Mouse (Mus musculus) limb, embryonic 14.5 days (tissue): ENCODE measurements around the gene Cog1. TPM values are rescaled to one million over a fixed set of nuclear protein-coding genes. Genes with fewer than 3 reads are reported as not detected.

Experiments
- ATAC-seq: fragments of 200-750 bp; cut with Nextera tagmentation; 2 replicates; pipeline ENCODE4 v1.8.0; 2017; ENCODE audit warnings: low read depth, moderate number of reproducible peaks, moderate TSS enrichment; ENCODE audit not compliant: low FRiP score
- DNase-seq: peaks from one replicate; pipeline ENCODE4 v3.0.0-alpha.2; 2015; ENCODE audit warnings: low spot score
- H3K27ac ChIP-seq: fragments of 300-500 bp; sonication (generic); replicated peaks from 2 replicates; pipeline ENCODE4 v1.5.1; 2014; ENCODE audit warnings: low read depth, mild to moderate bottlenecking, low read length, moderate library complexity, mixed read lengths
- H3K27me3 ChIP-seq: fragments of 300-500 bp; sonication (generic); 2 replicates; pipeline ENCODE4 v1.6.1; 2014; ENCODE audit warnings: low read length, mixed read lengths; ENCODE audit not compliant: control insufficient read depth, insufficient read depth
- H3K36me3 ChIP-seq: fragments of 300-500 bp; sonication (generic); 2 replicates; pipeline ENCODE4 v1.6.1; 2014; ENCODE audit warnings: mild to moderate bottlenecking, low read length, moderate library complexity, mixed read lengths; ENCODE audit not compliant: control insufficient read depth, insufficient read depth
- H3K4me1 ChIP-seq: fragments of 300-500 bp; sonication (generic); 2 replicates; pipeline ENCODE4 v1.6.1; 2014; ENCODE audit warnings: antibody characterized with exemption, low read length, mixed read lengths; ENCODE audit not compliant: control insufficient read depth, insufficient read depth
- H3K4me2 ChIP-seq: fragments of 300-500 bp; sonication (generic); replicated peaks from 2 replicates; pipeline ENCODE4 v1.6.1; 2014; ENCODE audit warnings: low read depth, mild to moderate bottlenecking, low read length, moderate library complexity; ENCODE audit not compliant: severe bottlenecking
- H3K4me3 ChIP-seq: fragments of 300-500 bp; sonication (generic); replicated peaks from 2 replicates; pipeline ENCODE4 v1.5.1; 2014; ENCODE audit warnings: low read length
- H3K9ac ChIP-seq: fragments of 300-500 bp; sonication (generic); 2 replicates; pipeline ENCODE4 v1.6.1; 2014; ENCODE audit warnings: mild to moderate bottlenecking, low read depth, low read length, moderate library complexity; ENCODE audit not compliant: severe bottlenecking
- H3K9me3 ChIP-seq: fragments of 300-500 bp; sonication (generic); 2 replicates; pipeline ENCODE4 v1.6.1; 2016; ENCODE audit warnings: low read length; ENCODE audit not compliant: control insufficient read depth
- POLR2A ChIP-seq: fragments of 200-500 bp; IDR thresholded peaks from 2 replicates; pipeline ENCODE4 v1.8.0; 2012; ENCODE audit warnings: inconsistent platforms, mild to moderate bottlenecking, moderate library complexity, borderline replicate concordance; ENCODE audit not compliant: insufficient read depth, insufficient read length; ENCODE audit errors: extremely low read depth
- WGBS: fragments of 180-500 bp; shearing (Covaris S2); extraction: QIAGEN DNeasy Blood & Tissue Kit; methylation state at CpG from one replicate; pipeline ENCODE4 v1.1.7; 2014; 5-methylcytosine and 5-hydroxymethylcytosine counted together
- polyA plus RNA-seq, 2 experiments: library from polyadenylated mRNA; depleted of rRNA in 1 of 2; stranded (reverse) in 1 of 2; unstranded in 1 of 2; fragments of >200 nt; fragmentation: Nextera tagmentation in 1 of 2; extraction: Ambion mirVana in 1 of 2; gene quantifications; 2 replicates each; pipeline versions ENCODE4 v1.2.1 to v1.2.3; 2012 to 2014

Cog1 gene
- polyA plus RNA-seq, 2 experiments: 26.7 to 38.8 TPM

DNA sequence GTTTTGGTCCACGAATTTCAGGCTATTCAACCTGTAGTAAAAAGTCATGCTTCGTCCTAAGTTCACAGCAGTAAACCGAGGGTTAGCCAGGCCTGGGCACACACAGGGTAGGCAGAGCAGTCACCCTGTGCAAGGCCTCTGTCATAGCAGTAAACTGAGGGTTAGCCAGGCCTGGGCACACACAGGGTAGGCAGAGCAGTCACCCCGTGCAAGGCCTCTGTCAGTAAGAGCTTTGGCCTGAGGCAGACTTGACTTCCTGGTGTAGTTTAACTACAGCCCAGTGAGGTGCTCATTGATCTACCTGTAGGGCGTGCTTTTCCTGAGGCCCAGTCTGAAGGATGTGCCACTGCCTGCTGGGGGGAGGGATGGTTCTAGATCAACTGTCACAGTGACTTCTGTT is 42.3 kb downstream of the Cog1 start:
- DNase-seq: no peak
- 86% methylated on average over 5 of the region's 5 CpGs for WGBS
- H3K36me3 ChIP-seq: peaks cover 81% of the 10 kb centered on the region

DNA sequence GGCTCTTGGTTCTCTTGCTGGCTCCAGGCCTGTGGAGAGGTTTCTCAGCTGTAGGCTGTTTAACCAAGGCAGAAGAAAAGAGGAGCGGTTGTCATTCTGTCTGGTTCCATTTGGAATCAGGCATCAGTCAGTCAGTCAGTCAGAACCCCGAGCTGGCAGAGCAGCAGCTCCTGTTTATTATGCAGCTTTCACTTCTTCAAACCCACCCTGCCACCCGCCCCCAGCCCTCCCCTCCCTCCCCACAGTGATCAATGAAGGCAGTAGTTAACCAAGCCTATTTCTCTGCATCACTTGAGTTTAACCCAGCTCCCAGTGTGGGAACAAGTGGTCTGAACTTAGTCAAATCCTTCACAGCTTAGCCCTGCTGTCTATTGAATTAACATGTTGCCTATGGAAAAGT is 42.9 kb downstream of the Cog1 start:
- no peak for ATAC-seq
- Histone ChIP-seq H3K4me3 (no peak overlapping the region), H3K9ac (no peak overlapping the region), H3K36me3 (peaks cover 85% of the 10 kb centered on the region), H3K27me3 (no peaks in the 10 kb centered on the region), H3K4me1 (no peaks in the 10 kb centered on the region), H3K27ac (no peak overlapping the region), H3K9me3 (no peaks in the 10 kb centered on the region), H3K4me2 (no peak overlapping the region)
- TF ChIP-seq POLR2A: no peak
- 68% methylated on average over 3 of the region's 3 CpGs for WGBS
- DNase-seq: no peak

More for the DNA sequence above, 42.3 kb downstream of the Cog1 start:
- Histone ChIP-seq H3K4me3 (no peak overlapping the region), H3K27ac (no peak overlapping the region), H3K27me3 (no peaks in the 10 kb centered on the region), H3K4me2 (no peak overlapping the region), H3K9ac (no peak overlapping the region), H3K9me3 (no peaks in the 10 kb centered on the region), H3K4me1 (no peaks in the 10 kb centered on the region)
- no peak for ATAC-seq
- TF ChIP-seq POLR2A: no peak

DNA sequence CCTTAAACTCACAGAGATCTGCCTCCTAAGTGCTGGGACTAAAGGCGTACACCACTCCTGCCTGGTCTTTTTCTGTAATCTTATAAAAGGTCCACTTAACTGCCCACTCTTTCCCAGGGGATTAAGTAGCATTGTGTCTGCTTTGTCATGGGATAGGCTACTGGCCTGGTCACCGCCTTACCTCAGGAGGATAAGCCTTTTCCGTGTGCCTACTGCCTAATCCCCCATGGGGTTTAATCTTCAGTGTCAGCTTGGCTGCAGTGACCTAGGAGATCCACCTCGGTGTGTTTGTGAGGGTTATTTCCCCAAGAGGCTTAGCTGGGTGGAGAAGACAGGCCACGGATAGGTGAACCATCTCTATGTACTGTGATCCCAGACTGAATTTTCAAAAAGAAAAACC is 48.6 kb downstream of the Cog1 start:
- no peak for TF ChIP-seq POLR2A
- Histone ChIP-seq H3K36me3 (peaks cover 39% of the 10 kb centered on the region), H3K4me2 (no peak overlapping the region), H3K27me3 (no peaks in the 10 kb centered on the region), H3K9me3 (no peaks in the 10 kb centered on the region), H3K4me3 (no peak overlapping the region), H3K4me1 (no peaks in the 10 kb centered on the region), H3K27ac (no peak overlapping the region), H3K9ac (no peak overlapping the region)
- DNase-seq (no peak), ATAC-seq (no peak)
- 82% methylated on average over 5 of the region's 5 CpGs for WGBS

DNA sequence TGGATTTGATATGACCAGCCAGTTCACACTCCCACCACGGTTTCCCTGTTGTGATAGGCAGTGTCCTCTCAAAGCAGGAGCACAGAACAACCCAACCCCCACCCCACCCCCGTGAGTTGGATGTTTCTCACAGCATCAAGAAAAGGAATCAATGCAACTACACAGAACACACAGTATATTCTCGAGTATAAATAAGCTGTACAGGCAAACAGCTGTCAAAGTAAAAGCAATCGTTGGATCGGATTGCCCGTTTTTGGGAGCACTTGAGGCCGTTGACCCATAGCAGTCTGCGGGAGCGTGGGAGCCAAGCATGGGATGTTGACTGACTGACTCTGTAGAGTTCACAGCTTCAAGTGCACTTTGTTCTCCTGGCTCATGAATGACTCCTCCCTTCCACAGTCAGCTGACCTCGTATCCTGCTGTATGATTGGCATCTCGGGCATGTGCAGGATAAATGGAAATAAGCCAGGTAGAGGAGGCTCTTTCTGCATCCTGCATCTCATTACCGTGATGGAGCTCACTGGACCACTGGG is 49.1 kb downstream of the Cog1 start:
- no peak overlapping the region for H3K9ac ChIP-seq
- no peak overlapping the region for H3K4me2 ChIP-seq
- no peaks in the 10 kb centered on the region for H3K4me1 ChIP-seq
- DNase-seq: no peak
- TF ChIP-seq POLR2A: no peak
- H3K4me3 ChIP-seq: no peak overlapping the region
- peaks cover 34% of the 10 kb centered on the region for H3K36me3 ChIP-seq
- ATAC-seq: no peak
- no peaks in the 10 kb centered on the region for H3K27me3 ChIP-seq
- 83% methylated on average over 12 of the region's 12 CpGs for WGBS
- H3K27ac ChIP-seq: no peak overlapping the region
- no peaks in the 10 kb centered on the region for H3K9me3 ChIP-seq

DNA sequence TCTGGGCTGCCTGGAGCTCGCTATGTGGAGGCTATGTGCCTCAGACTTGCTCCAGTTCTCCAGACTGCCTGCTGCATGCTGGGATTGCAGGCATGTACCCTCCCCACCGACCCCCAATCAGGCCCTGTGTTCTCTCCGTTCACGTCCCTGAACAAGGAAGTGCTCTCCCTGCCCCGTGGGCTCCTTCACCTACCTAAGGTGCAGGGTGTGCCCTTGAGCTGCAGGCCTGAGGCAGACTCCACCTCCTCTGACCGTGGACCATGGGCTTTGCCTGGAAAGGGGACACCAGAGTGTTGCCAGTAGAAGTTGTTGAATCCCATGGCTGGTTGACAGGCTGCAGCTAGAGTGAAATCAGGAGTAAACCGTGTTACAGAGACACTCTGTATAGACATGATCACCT is 50.7 kb downstream of the Cog1 start:
- no peak for TF ChIP-seq POLR2A
- ATAC-seq: no peak

DNA sequence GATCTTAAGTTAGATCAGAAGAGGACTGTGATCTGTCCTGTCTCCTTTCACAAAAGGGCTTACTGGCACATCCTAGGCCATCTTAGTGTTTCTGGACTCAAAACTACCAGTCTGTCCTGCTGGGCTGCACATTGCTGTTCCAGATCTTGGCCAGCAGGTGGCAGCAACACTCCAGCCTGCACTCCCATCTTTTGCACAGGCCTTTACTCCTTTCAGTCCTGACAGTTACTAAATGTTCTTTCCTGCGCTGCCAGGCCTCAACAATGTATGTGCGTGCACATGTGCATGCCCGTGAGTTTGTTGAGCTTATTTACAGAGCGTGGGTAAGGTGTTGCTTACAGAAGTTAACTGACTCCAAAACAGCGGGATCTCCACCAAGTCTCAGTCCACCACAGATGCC is 54.8 kb downstream of the Cog1 start:
- H3K27ac ChIP-seq: no peak overlapping the region
- H3K36me3 ChIP-seq: peaks cover 5% of the 10 kb centered on the region; the same call in 1 of the 2 replicates
- no peaks in the 10 kb centered on the region for H3K27me3 ChIP-seq
- H3K4me1 ChIP-seq: no peaks in the 10 kb centered on the region
- DNase-seq (peak; percentile 70), ATAC-seq (peak; percentile 75)
- TF ChIP-seq POLR2A: no peak
- no peak overlapping the region for H3K4me3 ChIP-seq
- H3K9ac ChIP-seq: no peak overlapping the region
- H3K9me3 ChIP-seq: no peaks in the 10 kb centered on the region
- 37% methylated on average over 5 of the region's 5 CpGs for WGBS
- no peak overlapping the region for H3K4me2 ChIP-seq

More for the DNA sequence above, 50.7 kb downstream of the Cog1 start:
- Histone ChIP-seq H3K9me3 (no peaks in the 10 kb centered on the region), H3K4me2 (no peak overlapping the region), H3K27ac (no peak overlapping the region), H3K36me3 (peaks cover 18% of the 10 kb centered on the region), H3K27me3 (no peaks in the 10 kb centered on the region), H3K9ac (no peak overlapping the region), H3K4me3 (no peak overlapping the region), H3K4me1 (no peaks in the 10 kb centered on the region)
- DNase-seq: no peak
- 86% methylated on average over 7 of the region's 7 CpGs for WGBS
